Mouse (Mus musculus) thymus, postnatal 36 days (tissue): Measurements from ENCODE around the gene Retreg3.
A peak's percentile ranks its signal among the peaks of the same experiment; 100 is the strongest.

Experiments used
- DNase-seq, 2 experiments: peaks; one replicate each; pipeline ENCODE4 v3.0.0; 2022; ENCODE audit warnings: mixed read lengths in 2 of 2

Gene Retreg3

GRCm38 (mm10) chr11:101047502-101047901 is 72.2 kb downstream of the Retreg3 start:
- no peak for DNase-seq

- DNase-seq: peak; percentile 43 to 54
Observed at GRCm38 (mm10) chr11:101046440-101046839, 73.3 kb downstream of the Retreg3 start.
